Mouse (Mus musculus) embryo, embryonic 10.5 days (tissue): ENCODE data around the gene Metap1d.

Experiments
- DNase-seq: peaks from one replicate; pipeline ENCODE4 v3.0.0-alpha.2; 2015; ENCODE audit warnings: low spot score

The Metap1d gene

DNA sequence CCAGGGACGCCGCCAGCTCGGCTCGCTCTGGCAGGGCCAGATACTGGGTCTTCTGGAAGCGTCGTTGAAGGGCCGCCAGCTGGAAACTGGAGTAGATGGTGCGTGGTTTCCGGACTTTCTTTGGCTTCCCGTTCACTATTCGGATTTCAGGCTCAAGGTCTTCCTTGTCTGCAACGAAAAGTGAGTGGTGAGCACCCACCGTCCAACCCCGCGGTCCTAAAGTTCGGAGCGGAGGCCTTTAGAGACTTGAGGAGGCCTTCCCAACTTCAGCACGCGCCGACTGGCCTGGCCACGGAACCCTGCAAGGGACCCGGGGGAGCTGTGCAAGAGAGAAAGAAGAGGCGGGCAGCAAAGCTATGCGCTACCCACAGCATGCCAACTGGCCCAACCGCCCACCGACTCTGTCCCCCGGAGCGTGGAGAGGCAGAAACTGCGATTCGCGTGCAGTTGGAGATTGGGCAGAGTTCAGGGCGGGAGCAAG is 92.4 kb downstream of the Metap1d start:
- peak; percentile 57 for DNase-seq

DNA sequence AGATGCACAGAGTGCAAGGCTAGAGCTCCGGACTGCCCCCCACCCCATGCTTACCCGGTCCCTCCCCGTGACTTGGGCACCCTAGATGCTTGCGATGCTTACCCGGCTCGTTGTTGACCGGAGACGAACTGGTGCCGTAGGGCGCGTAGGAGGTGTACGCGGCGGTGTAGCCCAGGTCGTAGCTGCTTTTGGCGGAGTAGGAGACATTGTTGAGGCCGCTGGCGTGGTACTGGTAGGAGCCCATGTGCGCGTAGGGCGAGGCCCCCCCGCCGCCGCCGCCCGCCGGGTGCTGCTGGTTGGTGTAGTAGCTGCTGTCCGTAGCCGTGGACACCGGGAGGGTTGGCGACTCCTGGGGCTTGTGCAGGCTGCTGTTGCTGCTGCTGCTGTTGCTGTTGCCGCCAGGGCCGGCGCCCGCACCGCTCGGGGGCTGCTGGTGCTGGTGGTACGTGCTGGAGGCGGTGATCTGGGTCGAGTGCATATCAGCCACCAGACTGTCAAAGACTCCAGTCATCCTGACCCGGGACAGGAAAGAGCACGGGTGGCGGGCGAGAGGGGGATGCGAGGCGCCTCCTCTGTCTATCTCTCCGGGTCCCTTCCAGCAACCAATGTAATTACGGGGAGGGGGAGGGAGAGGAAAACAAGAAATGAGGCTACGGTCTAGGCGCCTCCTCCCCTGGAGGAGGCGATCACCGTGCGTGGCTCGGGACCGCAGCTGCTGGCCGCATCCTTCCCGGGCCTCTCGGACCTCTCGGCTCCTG is 93.0 kb downstream of the Metap1d start:
- DNase-seq = peak; percentile 67

DNA sequence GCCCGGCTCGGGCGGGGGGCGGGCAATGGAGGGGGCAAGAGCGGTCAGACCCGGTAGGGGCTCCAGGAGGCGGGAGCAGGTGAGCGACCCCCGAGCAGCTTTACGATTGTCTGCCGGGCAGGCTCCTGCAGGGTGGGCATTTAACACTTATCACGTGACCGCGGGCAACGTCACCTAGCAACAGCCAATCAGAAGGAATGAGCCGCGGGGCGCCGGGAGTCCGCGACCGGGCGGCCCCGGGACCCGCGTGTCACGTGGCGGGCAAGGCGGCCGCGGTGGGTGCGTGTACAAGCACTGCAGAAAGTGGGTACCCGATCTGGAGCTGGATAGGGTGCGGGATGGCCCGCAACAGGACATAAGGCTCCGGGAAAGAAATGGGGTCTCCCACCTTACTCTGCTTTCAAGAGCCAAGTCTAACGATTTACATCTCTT is 93.6 kb downstream of the Metap1d start, which contains the start of gene Dlx2:
Dlx2 (minus strand) TSS at position 115 of the 432 bp plus-strand sequence.
- DNase-seq = peak; percentile 91

DNA sequence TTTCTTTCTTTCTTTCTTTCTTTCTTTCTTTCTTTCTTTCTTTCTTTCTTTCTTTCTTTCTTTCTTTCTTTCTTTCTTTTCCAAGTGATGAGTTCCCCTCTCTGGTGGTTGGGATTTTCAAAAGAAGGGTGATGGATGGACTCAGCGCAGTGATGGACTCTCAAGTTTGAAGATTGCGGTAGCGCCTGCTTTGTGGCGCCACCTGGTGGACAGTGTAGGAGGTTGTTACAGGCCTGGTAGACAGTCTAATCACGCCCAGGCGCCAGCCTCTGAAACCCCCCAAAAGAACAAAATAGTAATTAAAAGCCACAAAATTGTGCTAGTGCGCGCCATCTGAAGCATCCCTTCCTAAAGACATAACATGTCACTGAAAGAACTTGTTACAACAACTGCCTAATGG is 94.8 kb downstream of the Metap1d start:
- DNase-seq = peak; percentile 95

DNA sequence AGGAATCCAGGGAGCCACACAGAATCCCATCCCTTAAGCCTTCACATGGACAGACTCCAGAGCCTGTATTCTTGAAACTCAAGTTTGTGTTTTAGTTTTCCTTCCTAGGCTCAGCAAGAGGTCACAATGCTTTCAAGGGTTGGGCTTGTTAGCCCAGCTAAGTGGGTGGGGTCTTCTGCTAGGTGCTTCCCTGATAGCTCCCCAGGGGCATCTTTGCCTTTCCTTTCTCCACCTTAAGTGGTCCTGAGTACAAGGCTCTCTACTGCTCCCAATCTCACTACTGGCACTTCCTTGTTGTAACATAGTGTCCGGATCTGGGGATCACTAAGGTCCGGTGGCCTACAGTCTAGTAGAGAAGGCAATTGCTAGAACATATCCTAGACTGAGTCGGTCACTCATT is 97.3 kb downstream of the Metap1d start:
- no peak for DNase-seq

DNA sequence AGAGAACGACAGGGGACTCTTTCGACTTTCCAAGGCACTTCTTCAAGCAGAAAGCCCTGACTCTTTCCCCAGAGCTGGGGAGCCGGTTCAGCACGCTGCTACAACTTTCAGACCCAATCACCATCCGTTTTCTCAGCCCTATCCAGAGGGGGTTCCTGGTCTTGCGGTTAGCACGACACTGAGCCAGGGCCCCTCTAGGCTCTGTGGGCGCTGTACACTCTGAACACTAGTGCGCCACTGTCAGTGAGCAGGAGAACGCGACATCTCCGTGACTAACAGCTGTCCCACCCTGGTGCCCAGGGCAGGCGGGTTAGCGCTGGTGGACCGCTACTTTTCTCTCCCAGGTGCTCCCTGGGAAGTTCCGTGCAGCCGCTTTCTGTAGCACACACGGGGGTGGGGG is 98.6 kb downstream of the Metap1d start:
- no peak for DNase-seq

DNA sequence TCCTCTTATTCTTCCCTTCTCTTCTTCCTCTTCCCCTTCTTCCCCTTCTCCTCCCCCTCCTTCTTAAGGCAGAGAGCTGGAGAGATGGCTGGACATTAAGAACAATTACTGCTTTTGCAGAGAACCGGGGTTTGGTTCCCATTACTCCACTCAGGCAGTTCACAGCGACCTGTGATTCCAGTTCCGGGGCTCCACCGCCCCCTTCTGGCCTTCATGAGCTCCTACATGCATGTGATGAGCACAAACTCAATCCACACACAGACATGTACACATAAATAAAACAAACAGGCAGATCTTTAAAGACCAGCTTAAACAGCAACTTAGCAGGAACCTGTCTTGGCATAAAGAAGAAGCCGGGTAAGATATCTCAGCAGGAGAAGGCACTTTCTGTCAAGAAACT is 103.0 kb downstream of the Metap1d start:
- DNase-seq = no peak

DNA sequence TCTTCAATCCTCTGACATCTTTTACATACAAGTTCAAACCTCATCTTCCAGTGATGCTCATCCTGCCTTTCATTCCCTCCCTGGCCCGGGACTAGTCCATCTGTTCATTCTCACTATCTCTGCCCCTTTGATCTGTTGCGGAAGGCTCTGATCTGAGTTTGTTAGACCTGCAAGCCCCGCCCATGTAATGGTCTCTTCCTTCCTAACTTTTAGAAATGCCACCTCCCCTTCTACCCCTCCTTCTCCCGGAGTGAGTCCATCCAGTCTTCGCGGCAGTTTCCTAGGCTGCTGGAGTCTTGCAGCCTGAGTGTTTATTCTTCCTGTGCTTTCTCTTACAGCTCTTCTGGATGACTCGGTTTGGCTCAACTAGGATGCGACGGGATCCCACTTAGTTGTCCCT is 113.4 kb downstream of the Metap1d start:
- DNase-seq = no peak

DNA sequence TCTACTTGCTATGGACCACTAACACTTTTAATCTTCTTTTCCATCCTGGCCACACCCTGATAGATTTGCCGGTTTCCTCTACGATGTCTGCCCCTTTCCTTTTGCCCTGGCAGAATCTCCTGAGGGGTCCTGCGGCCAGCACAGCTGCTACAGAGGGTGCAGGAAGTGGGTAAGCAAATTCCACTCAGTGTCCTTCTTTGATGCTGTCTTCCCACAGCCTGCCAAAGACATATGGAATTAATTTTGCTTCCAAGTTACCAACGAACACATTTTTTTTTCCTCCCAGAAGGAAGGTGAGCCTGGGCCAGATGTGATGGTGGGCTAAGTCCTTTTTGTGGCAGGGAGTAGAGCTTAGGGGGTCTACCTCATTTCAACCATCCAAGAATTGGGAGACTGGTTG is 120.7 kb downstream of the Metap1d start:
- peak; percentile 47 for DNase-seq
